Mouse (Mus musculus): ENCODE measurements around the gene Hist2h2be.

DNA sequence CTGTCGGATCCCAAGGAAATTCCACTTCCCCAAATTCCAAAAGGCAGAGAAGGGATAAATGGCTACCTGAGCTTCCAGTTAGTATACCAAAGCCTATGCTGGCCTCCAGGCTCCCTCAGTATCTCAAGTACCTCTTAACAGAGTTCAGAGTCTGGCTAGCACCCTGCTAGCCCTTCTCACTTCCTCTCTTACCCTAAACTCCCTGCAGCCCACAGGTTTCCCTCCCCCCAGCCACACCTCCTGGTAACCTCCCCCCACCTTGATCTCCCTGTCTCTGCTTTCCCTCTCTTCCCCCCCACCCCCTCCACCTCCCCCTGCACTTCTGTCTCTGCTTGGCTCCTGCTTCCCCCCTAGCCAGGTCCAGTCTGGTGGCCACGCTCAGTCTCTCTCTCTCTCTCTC is 21.2 kb upstream of the Hist2h2be start:
- no peak for TF ChIP-seq CTCF (IDR thresholded peaks at IDR 0.05; ENCODE audit: low read depth)
- no peak for TF ChIP-seq EP300 (IDR thresholded peaks at IDR 0.05; ENCODE audit: low read depth)
